Mouse (Mus musculus): ENCODE results near the gene Nfix. TPM values are rescaled to one million over a fixed set of nuclear protein-coding genes. Genes with fewer than 3 reads are reported as not detected.
A peak's percentile ranks its signal among the peaks of the same experiment; 100 is the strongest.

Gene Nfix
- polyA plus RNA-seq, 1 experiment from 2014 or later = 28.7 TPM

DNA sequence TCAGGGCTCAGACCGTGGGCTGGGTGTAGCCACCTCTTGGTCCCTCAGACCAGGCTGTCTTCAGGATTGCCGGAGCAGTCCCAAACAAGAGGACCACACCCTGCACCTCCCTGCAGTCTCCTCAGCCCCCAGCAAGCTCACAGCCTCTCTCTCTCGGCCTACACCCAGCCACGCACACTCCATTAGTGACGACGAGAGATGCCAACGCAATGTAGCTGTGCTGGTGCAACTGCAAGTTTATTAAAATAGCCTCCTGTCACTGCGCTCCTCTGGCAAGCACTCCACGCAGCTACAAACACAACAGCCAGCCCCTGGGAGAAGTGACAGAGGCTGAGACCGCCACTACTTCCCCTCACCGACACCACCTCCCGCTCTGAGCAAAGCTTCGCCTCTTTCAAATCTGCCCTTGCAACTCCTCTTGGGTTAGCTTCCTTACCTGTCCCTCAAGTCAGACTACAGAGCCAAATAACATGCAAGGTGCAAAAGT, 25.0 kb downstream of the Nfix start:
- 24% methylated on average over 13 of the region's 13 CpGs for WGBS
- Histone ChIP-seq H3K27me3 (replicated peaks) (peaks cover 37% of the 10 kb centered on the region), H3K9me3 (no peaks in the 10 kb centered on the region), H3K36me3 (peaks cover 4% of the 10 kb centered on the region; the same call in 1 of the 2 replicates), H3K27ac (peak overlapping the region; percentile 90), H3K4me2 (peak overlapping the region; percentile 49), H3K9ac (0 out of 2 replicates have a peak overlapping the region, but pooled peaks have one; percentile 35), H3K4me1 (peaks cover 53% of the 10 kb centered on the region), H3K4me3 (replicated peaks) (0 out of 2 replicates have a peak overlapping the region, but pooled peaks have one; percentile 17)
- ATAC-seq (ENCODE audit: insufficient read depth, low FRiP score, low read depth) = peak; percentile 24; the same call in 1 of the 2 replicates

DNA sequence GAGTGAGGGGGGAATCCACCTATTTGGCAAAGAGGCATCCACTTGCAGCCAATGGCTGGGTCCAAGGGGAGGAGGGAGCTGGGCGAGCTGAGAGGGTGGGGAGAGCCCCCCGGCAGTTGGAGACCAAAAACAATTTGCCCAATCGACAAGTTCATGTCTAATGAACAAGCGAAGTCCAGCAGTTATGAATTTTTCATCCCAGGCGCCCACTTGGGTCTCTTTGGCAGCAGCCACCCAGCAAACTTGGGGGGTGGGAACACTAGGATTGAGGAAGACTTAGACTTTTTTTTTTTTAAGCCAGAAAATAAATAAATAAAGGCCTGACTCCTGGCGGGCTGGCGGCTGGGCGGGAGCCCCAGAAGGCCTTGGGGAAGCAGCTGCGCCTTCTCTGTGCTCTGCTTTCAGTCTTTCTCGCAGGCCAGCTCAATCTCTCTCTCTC, 25.7 kb downstream of the Nfix start:
- Histone ChIP-seq H3K4me1 (peaks cover 52% of the 10 kb centered on the region), H3K27ac (peak overlapping the region; percentile 90), H3K4me2 (peak overlapping the region; percentile 51), H3K36me3 (peaks cover 4% of the 10 kb centered on the region; the same call in 1 of the 2 replicates), H3K4me3 (replicated peaks) (peak overlapping the region; percentile 25), H3K9me3 (no peaks in the 10 kb centered on the region), H3K27me3 (replicated peaks) (peaks cover 37% of the 10 kb centered on the region), H3K9ac (no peak overlapping the region)
- peak; percentile 49; the same call in 1 of the 2 replicates for ATAC-seq (ENCODE audit: insufficient read depth, low FRiP score, low read depth)
- 8% methylated on average over 10 of the region's 10 CpGs for WGBS

GRCm38 (mm10) chr8:84773833-84774232, 26.3 kb downstream of the Nfix start:
- WGBS = 2% methylated on average over 18 of the region's 19 CpGs

GRCm38 (mm10) chr8:84773304-84773703, 26.8 kb downstream of the Nfix start:
- Histone ChIP-seq H3K4me2 (peak overlapping the region; percentile 51), H3K4me1 (peaks cover 41% of the 10 kb centered on the region), H3K9me3 (no peaks in the 10 kb centered on the region), H3K4me3 (replicated peaks) (peak overlapping the region; percentile 31), H3K27ac (peak overlapping the region; percentile 90), H3K36me3 (peaks cover 7% of the 10 kb centered on the region; the same call in 1 of the 2 replicates), H3K27me3 (replicated peaks) (peaks cover 29% of the 10 kb centered on the region), H3K9ac (no peak overlapping the region)
- WGBS = 6% methylated on average over 9 of the region's 9 CpGs
- no peak for ATAC-seq (ENCODE audit: insufficient read depth, low FRiP score, low read depth)

More at GRCm38 (mm10) chr8:84773833-84774232, 26.3 kb downstream of the Nfix start:
- Histone ChIP-seq H3K27ac (peak overlapping the region; percentile 90), H3K36me3 (peaks cover 4% of the 10 kb centered on the region; the same call in 1 of the 2 replicates), H3K27me3 (replicated peaks) (peaks cover 34% of the 10 kb centered on the region), H3K4me2 (peak overlapping the region; percentile 51), H3K9me3 (no peaks in the 10 kb centered on the region), H3K4me1 (peaks cover 45% of the 10 kb centered on the region), H3K4me3 (replicated peaks) (peak overlapping the region; percentile 31), H3K9ac (no peak overlapping the region)
- peak; percentile 72 for ATAC-seq (ENCODE audit: insufficient read depth, low FRiP score, low read depth)

DNA sequence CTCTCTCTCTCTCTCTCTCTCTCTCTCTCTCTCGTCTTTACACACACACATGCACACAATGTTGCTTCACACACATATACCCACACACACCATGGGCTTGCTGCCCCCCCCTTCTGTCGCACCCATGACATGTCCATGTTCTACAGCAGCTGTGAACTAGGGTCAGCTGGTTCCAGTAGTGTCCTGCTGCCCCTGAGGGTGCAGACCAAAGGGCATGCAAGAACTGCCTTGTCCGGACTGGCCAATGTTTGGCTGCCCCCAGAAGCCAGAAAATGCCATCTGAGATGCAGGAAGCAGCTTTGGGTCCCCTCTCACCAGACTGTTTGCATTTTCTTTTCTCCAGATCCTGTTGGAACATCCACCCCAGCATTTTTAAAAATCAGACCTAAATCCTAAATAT, 27.5 kb downstream of the Nfix start:
- WGBS = 17% methylated on average over 3 of the region's 3 CpGs
- ATAC-seq (ENCODE audit: insufficient read depth, low FRiP score, low read depth) = no peak
- Histone ChIP-seq H3K9ac (no peak overlapping the region), H3K4me2 (peak overlapping the region; percentile 51; the same call in 1 of the 2 replicates), H3K4me1 (peaks cover 41% of the 10 kb centered on the region), H3K9me3 (no peaks in the 10 kb centered on the region), H3K27me3 (replicated peaks) (peaks cover 25% of the 10 kb centered on the region; the same call in 1 of the 2 replicates), H3K4me3 (replicated peaks) (no peak overlapping the region; the same call in 1 of the 2 replicates), H3K27ac (no peak overlapping the region; the same call in 1 of the 2 replicates), H3K36me3 (peaks cover 9% of the 10 kb centered on the region; the same call in 1 of the 2 replicates)

- H3K9ac ChIP-seq = no peak overlapping the region
- H3K4me3 ChIP-seq (replicated peaks) = peak overlapping the region; percentile 13; the same call in 1 of the 2 replicates
- peak overlapping the region; percentile 84 for H3K27ac ChIP-seq
- no peak for ATAC-seq (ENCODE audit: insufficient read depth, low FRiP score, low read depth)
- peaks cover 25% of the 10 kb centered on the region; the same call in 1 of the 2 replicates for H3K27me3 ChIP-seq (replicated peaks)
- H3K9me3 ChIP-seq = no peaks in the 10 kb centered on the region
- peak overlapping the region; percentile 41 for H3K4me2 ChIP-seq
- 20% methylated on average over 34 of the region's 34 CpGs for WGBS
- H3K4me1 ChIP-seq = peaks cover 42% of the 10 kb centered on the region
- H3K36me3 ChIP-seq = peaks cover 14% of the 10 kb centered on the region; the same call in 1 of the 2 replicates
Measured at GRCm38 (mm10) chr8:84771941-84772378, 28.2 kb downstream of the Nfix start.

DNA sequence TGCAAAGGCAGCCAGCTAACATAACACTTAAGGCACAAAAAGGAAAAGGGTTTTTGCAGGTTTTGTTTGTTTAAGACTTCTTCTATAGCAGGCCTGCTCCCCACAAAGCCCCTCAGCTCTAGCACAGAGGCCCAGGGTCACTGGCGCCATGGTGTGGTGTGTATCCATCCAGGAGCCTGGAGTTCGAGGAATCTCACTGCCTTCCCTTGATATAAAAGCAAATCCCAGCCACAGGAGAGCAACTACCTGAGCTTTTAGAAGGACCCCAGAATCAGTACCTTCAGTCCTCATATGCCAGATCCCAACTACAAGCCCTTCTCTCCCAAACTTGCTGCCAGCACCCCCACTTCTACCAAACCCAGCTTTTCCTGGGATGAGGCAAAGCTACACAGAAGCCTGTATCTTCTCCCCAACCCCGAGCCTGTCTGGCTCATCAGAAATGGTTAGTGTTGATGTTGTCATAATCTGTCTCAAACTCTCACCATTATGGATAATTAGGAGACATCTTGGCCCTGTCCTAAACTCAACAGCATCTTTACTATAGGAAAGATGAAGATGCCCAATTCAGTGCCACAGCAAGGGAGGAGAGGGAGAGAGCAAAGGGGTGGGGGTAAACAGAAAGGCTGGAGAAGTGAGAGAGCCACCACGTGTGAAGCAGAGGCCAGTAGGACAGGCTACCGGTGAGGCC, 29.0 kb downstream of the Nfix start:
- H3K4me2 ChIP-seq = peak overlapping the region; percentile 41
- no peak overlapping the region for H3K9ac ChIP-seq
- no peaks in the 10 kb centered on the region for H3K9me3 ChIP-seq
- WGBS = 50% methylated on average over 5 of the region's 5 CpGs
- H3K27me3 ChIP-seq (replicated peaks) = peaks cover 24% of the 10 kb centered on the region; the same call in 1 of the 2 replicates
- peak overlapping the region; percentile 84 for H3K27ac ChIP-seq
- no peak for ATAC-seq (ENCODE audit: insufficient read depth, low FRiP score, low read depth)
- peaks cover 15% of the 10 kb centered on the region; the same call in 1 of the 2 replicates for H3K36me3 ChIP-seq
- H3K4me1 ChIP-seq = peaks cover 50% of the 10 kb centered on the region
- H3K4me3 ChIP-seq (replicated peaks) = peak overlapping the region; percentile 13

GRCm38 (mm10) chr8:84770100-84770953, 29.8 kb downstream of the Nfix start:
- peak; percentile 67 for ATAC-seq (ENCODE audit: insufficient read depth, low FRiP score, low read depth)
- peak overlapping the region; percentile 84 for H3K27ac ChIP-seq
- H3K4me2 ChIP-seq = peak overlapping the region; percentile 23; the same call in 1 of the 2 replicates
- H3K36me3 ChIP-seq = peaks cover 15% of the 10 kb centered on the region; the same call in 1 of the 2 replicates
- H3K27me3 ChIP-seq (replicated peaks) = peaks cover 16% of the 10 kb centered on the region; the same call in 1 of the 2 replicates
- H3K9ac ChIP-seq = no peak overlapping the region
- no peaks in the 10 kb centered on the region for H3K9me3 ChIP-seq
- peaks cover 50% of the 10 kb centered on the region for H3K4me1 ChIP-seq
- WGBS = 45% methylated on average over 12 of the region's 12 CpGs
- H3K4me3 ChIP-seq (replicated peaks) = no peak overlapping the region; the same call in 1 of the 2 replicates

DNA sequence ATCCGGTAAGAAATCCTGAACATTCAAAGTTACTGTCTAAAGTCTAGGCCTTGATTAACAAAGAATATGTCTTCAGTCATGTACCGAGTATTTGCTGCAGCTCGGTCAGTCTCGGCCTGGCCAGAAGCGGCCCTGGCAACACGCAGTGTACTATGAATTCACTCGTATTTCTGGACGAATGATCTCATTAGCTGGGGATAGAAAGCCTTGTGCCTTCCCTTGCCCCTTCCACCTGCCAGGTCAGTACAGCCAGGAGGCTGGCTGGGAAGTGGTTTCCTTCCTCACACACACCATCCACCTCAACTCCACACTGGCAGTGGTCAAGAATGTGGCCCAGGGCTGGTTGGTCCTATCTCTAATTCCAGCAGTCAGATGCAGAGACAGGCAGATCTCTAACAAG, 30.8 kb downstream of the Nfix start:
- peaks cover 45% of the 10 kb centered on the region for H3K4me1 ChIP-seq
- H3K36me3 ChIP-seq = peaks cover 15% of the 10 kb centered on the region; the same call in 1 of the 2 replicates
- WGBS = 90% methylated on average over 8 of the region's 8 CpGs
- 0 out of 2 replicates have a peak, but pooled peaks cover 12% of the 10 kb centered on the region for H3K27me3 ChIP-seq (replicated peaks)
- ATAC-seq (ENCODE audit: insufficient read depth, low FRiP score, low read depth) = no peak
- H3K4me3 ChIP-seq (replicated peaks) = no peak overlapping the region
- H3K27ac ChIP-seq = no peak overlapping the region
- no peak overlapping the region for H3K4me2 ChIP-seq
- no peak overlapping the region for H3K9ac ChIP-seq
- H3K9me3 ChIP-seq = no peaks in the 10 kb centered on the region

GRCm38 (mm10) chr8:84768343-84769095, 31.6 kb downstream of the Nfix start:
- H3K4me3 ChIP-seq (replicated peaks) = no peak overlapping the region
- no peaks in the 10 kb centered on the region for H3K9me3 ChIP-seq
- H3K9ac ChIP-seq = no peak overlapping the region
- 88% methylated on average over 14 of the region's 14 CpGs for WGBS
- 0 out of 2 replicates have a peak, but pooled peaks cover 12% of the 10 kb centered on the region for H3K27me3 ChIP-seq (replicated peaks)
- H3K27ac ChIP-seq = no peak overlapping the region
- H3K4me1 ChIP-seq = peaks cover 45% of the 10 kb centered on the region
- peaks cover 15% of the 10 kb centered on the region; the same call in 1 of the 2 replicates for H3K36me3 ChIP-seq
- no peak for ATAC-seq (ENCODE audit: insufficient read depth, low FRiP score, low read depth)
- H3K4me2 ChIP-seq = no peak overlapping the region
